Mouse (Mus musculus) intestine, embryonic 14.5 days (tissue): ENCODE data around the gene Dennd5a. TPM values are rescaled to one million over a fixed set of nuclear protein-coding genes. Genes with fewer than 3 reads are reported as not detected.

Experiments used
- ATAC-seq: fragments of 200-750 bp; cut with Nextera tagmentation; replicated peaks from 2 replicates; pipeline ENCODE4 v1.8.0; 2017; ENCODE audit warnings: low read depth, moderate number of reproducible peaks, moderate TSS enrichment, moderate library complexity; ENCODE audit not compliant: low FRiP score, low TSS enrichment
- DNase-seq: peaks from one replicate; pipeline ENCODE4 v3.0.0-alpha.2; 2018; ENCODE audit warnings: low spot score
- H3K27ac ChIP-seq: fragments of 300-500 bp; sonication (generic); 2 replicates; pipeline ENCODE4 v1.5.1; 2014; ENCODE audit warnings: low read depth, mild to moderate bottlenecking, control low read depth
- H3K27me3 ChIP-seq: fragments of 300-500 bp; sonication (generic); replicated peaks from 2 replicates; pipeline ENCODE4 v1.6.1; 2014; ENCODE audit warnings: low read length, control low read depth; ENCODE audit not compliant: control insufficient read depth, insufficient read depth
- H3K36me3 ChIP-seq: fragments of 300-500 bp; sonication (generic); 2 replicates; pipeline ENCODE4 v1.6.1; 2014; ENCODE audit warnings: low read length, control low read depth; ENCODE audit not compliant: control insufficient read depth, insufficient read depth
- H3K4me1 ChIP-seq: fragments of 300-500 bp; sonication (generic); replicated peaks from 2 replicates; pipeline ENCODE4 v1.6.1; 2014; ENCODE audit warnings: low read length, control low read depth, mixed read lengths; ENCODE audit not compliant: control insufficient read depth, insufficient read depth
- H3K4me2 ChIP-seq: fragments of 300-500 bp; sonication (generic); 2 replicates; pipeline ENCODE4 v1.6.1; 2014; ENCODE audit warnings: low read length
- H3K4me3 ChIP-seq: fragments of 300-500 bp; sonication (generic); 2 replicates; pipeline ENCODE4 v1.5.1; 2014; ENCODE audit warnings: low read depth, low read length, control low read depth, mixed read lengths
- H3K9ac ChIP-seq: fragments of 300-500 bp; sonication (generic); 2 replicates; pipeline ENCODE4 v1.6.1; 2014; ENCODE audit warnings: mild to moderate bottlenecking, low read length
- H3K9me3 ChIP-seq: fragments of 300-500 bp; sonication (generic); 2 replicates; pipeline ENCODE4 v1.6.1; 2016; ENCODE audit warnings: low read length, control low read depth; ENCODE audit not compliant: control insufficient read depth
- WGBS: fragments of 180-500 bp; shearing (Covaris S2); extraction: QIAGEN DNeasy Blood & Tissue Kit; methylation state at CpG from one replicate; pipeline ENCODE4 v1.1.7; 2014; 5-methylcytosine and 5-hydroxymethylcytosine counted together
- polyA plus RNA-seq: library from polyadenylated mRNA; unstranded; fragments of >200 nt; fragmentation: Nextera tagmentation; extraction: Ambion mirVana; gene quantifications from 2 replicates; pipeline ENCODE4 v1.2.1, GENCODE M21; 2014

The Dennd5a gene
- polyA plus RNA-seq, 1 experiment from 2014 or later = 42.6 TPM

GRCm38 (mm10) chr7:109866643-109867042 lies 93.6 kb downstream of the Dennd5a start:
- Histone ChIP-seq H3K4me2 (no peak overlapping the region), H3K4me1 (peaks cover 3% of the 10 kb centered on the region; the same call in 1 of the 2 replicates), H3K27ac (no peak overlapping the region), H3K4me3 (no peak overlapping the region), H3K9me3 (no peaks in the 10 kb centered on the region), H3K36me3 (no peaks in the 10 kb centered on the region), H3K27me3 (peaks cover 27% of the 10 kb centered on the region), H3K9ac (no peak overlapping the region)
- no peak for ATAC-seq
- WGBS = 55% methylated on average over 3 of the region's 3 CpGs
- no peak for DNase-seq

- ATAC-seq = peak; percentile 71
- H3K9me3 ChIP-seq = no peaks in the 10 kb centered on the region
- H3K4me1 ChIP-seq = peaks cover 3% of the 10 kb centered on the region; the same call in 1 of the 2 replicates
- H3K27ac ChIP-seq = no peak within 1 kb of the TSS
- H3K27me3 ChIP-seq = peaks cover 27% of the 10 kb centered on the region
- H3K36me3 ChIP-seq = no peaks in the 10 kb centered on the region
- DNase-seq = peak; percentile 73
- WGBS = 2% methylated on average over 63 of the region's 69 CpGs
- H3K4me3 ChIP-seq = peak within 1 kb of the TSS; percentile 50
- H3K9ac ChIP-seq = peak within 1 kb of the TSS; percentile 43
- H3K4me2 ChIP-seq = peak within 1 kb of the TSS; percentile 92
These were observed 94.7 kb downstream of the Dennd5a start, which contains the start of gene Scube2 for GRCm38 (mm10) chr7:109865370-109866229. Gene Scube2, minus strand, starts transcription at chr7:109865679.

- Histone ChIP-seq H3K9ac (no peak overlapping the region), H3K4me2 (no peak overlapping the region), H3K27ac (no peak overlapping the region), H3K4me3 (no peak overlapping the region), H3K9me3 (no peaks in the 10 kb centered on the region), H3K4me1 (peaks cover 3% of the 10 kb centered on the region; the same call in 1 of the 2 replicates), H3K27me3 (peaks cover 27% of the 10 kb centered on the region), H3K36me3 (no peaks in the 10 kb centered on the region)
- 32% methylated on average over 4 of the region's 4 CpGs for WGBS
- ATAC-seq (no peak), DNase-seq (no peak)
These were observed 96.7 kb downstream of the Dennd5a start for GRCm38 (mm10) chr7:109863561-109863960.

- H3K9ac ChIP-seq = no peak overlapping the region
- H3K9me3 ChIP-seq = no peaks in the 10 kb centered on the region
- H3K4me2 ChIP-seq = no peak overlapping the region
- H3K27me3 ChIP-seq = peaks cover 21% of the 10 kb centered on the region
- ATAC-seq (no peak), DNase-seq (no peak)
- H3K4me3 ChIP-seq = no peak overlapping the region
- H3K4me1 ChIP-seq = no peaks in the 10 kb centered on the region; the same call in 1 of the 2 replicates
- H3K36me3 ChIP-seq = no peaks in the 10 kb centered on the region
- H3K27ac ChIP-seq = no peak overlapping the region
- WGBS = 72% methylated on average over 7 of the region's 7 CpGs
These were observed 100.1 kb downstream of the Dennd5a start for GRCm38 (mm10) chr7:109860162-109860561.

GRCm38 (mm10) chr7:109859354-109859753 lies 100.9 kb downstream of the Dennd5a start:
- Histone ChIP-seq H3K9ac (no peak overlapping the region), H3K9me3 (no peaks in the 10 kb centered on the region), H3K4me3 (no peak overlapping the region), H3K4me2 (no peak overlapping the region), H3K36me3 (no peaks in the 10 kb centered on the region), H3K27me3 (peaks cover 13% of the 10 kb centered on the region), H3K27ac (no peak overlapping the region), H3K4me1 (no peaks in the 10 kb centered on the region)
- 48% methylated on average over 6 of the region's 6 CpGs for WGBS
- ATAC-seq (no peak), DNase-seq (no peak)

- Histone ChIP-seq H3K4me2 (no peak overlapping the region), H3K4me1 (peaks cover 11% of the 10 kb centered on the region), H3K27me3 (no peaks in the 10 kb centered on the region), H3K9me3 (no peaks in the 10 kb centered on the region), H3K27ac (peak overlapping the region; percentile 33; the same call in 1 of the 2 replicates), H3K9ac (no peak overlapping the region), H3K36me3 (no peaks in the 10 kb centered on the region), H3K4me3 (no peak overlapping the region)
- 26% methylated on average over 7 of the region's 7 CpGs for WGBS
- DNase-seq (peak; percentile 68), ATAC-seq (peak; percentile 80)
These were observed 107.5 kb downstream of the Dennd5a start for GRCm38 (mm10) chr7:109852752-109853212.

- no peak overlapping the region for H3K4me2 ChIP-seq
- WGBS = 82% methylated on average over 7 of the region's 7 CpGs
- H3K27ac ChIP-seq = no peak overlapping the region
- H3K36me3 ChIP-seq = no peaks in the 10 kb centered on the region
- peaks cover 11% of the 10 kb centered on the region for H3K4me1 ChIP-seq
- H3K27me3 ChIP-seq = no peaks in the 10 kb centered on the region
- H3K4me3 ChIP-seq = no peak overlapping the region
- DNase-seq (no peak), ATAC-seq (no peak)
- no peak overlapping the region for H3K9ac ChIP-seq
- H3K9me3 ChIP-seq = no peaks in the 10 kb centered on the region
These were observed 108.3 kb downstream of the Dennd5a start for GRCm38 (mm10) chr7:109852017-109852416.

- no peak overlapping the region for H3K27ac ChIP-seq
- H3K9me3 ChIP-seq = no peaks in the 10 kb centered on the region
- 67% methylated on average over 3 of the region's 3 CpGs for WGBS
- DNase-seq = no peak
- peaks cover 11% of the 10 kb centered on the region for H3K4me1 ChIP-seq
- H3K4me3 ChIP-seq = no peak overlapping the region
- no peak overlapping the region for H3K9ac ChIP-seq
- H3K27me3 ChIP-seq = no peaks in the 10 kb centered on the region
- H3K36me3 ChIP-seq = no peaks in the 10 kb centered on the region
- no peak overlapping the region for H3K4me2 ChIP-seq
- ATAC-seq = no peak
These were observed 109.7 kb downstream of the Dennd5a start for GRCm38 (mm10) chr7:109850531-109850930.
